Comparison of ENCODE assay signal across 8 mouse cellular contexts in genomic region chr5:107513583-107513982, GRCm38 (mm10). TPM values are rescaled to one million over a fixed set of nuclear protein-coding genes. Genes with fewer than 3 reads are reported as not detected.
DNase-seq lines count a peak whose midpoint lies in the region; ATAC-seq lines count a peak whose summit lies in the region.

No protein-coding gene starts in this region.

- no peak overlapping the region for H3K4me2 ChIP-seq in midbrain, embryonic 15.5 days
- H3K4me2 ChIP-seq in forebrain, embryonic 12.5 days, result no peak overlapping the region

- peak; percentile 32 for DNase-seq in midbrain, embryonic 10.5 days (ENCODE audit: low spot score)
- DNase-seq in MEL-GATA-1-ER (ENCODE audit: extremely low read depth, low read depth), result peak; percentile 76
- DNase-seq in cerebellum, adult 11 months, result peak; percentile 51
- DNase-seq in kidney, postnatal 25 days, result peak; percentile 52 to 72
- DNase-seq in thymus, postnatal 25 days, result peak; percentile 87

- no peak overlapping the region for H3K9ac ChIP-seq in midbrain, embryonic 15.5 days
- no peak overlapping the region for H3K9ac ChIP-seq in forebrain, embryonic 12.5 days

- 55% methylated on average over 7 of the region's 7 CpGs for WGBS in midbrain, embryonic 10.5 days
- 53% methylated on average over 7 of the region's 7 CpGs for WGBS in midbrain, embryonic 15.5 days
- 50% methylated on average over 7 of the region's 7 CpGs for WGBS in forebrain, embryonic 12.5 days

- no peaks in the 10 kb centered on the region for H3K9me3 ChIP-seq in midbrain, embryonic 10.5 days (replicated peaks)
- no peaks in the 10 kb centered on the region for H3K9me3 ChIP-seq in midbrain, embryonic 15.5 days
- H3K9me3 ChIP-seq in forebrain, embryonic 12.5 days, result no peaks in the 10 kb centered on the region

- H3K4me3 ChIP-seq in midbrain, embryonic 10.5 days, result no peak overlapping the region
- no peak overlapping the region for H3K4me3 ChIP-seq in midbrain, embryonic 15.5 days
- H3K4me3 ChIP-seq in forebrain, embryonic 12.5 days (replicated peaks), result no peak overlapping the region

- no peaks in the 10 kb centered on the region for H3K27me3 ChIP-seq in midbrain, embryonic 10.5 days (ENCODE audit: low read depth, poor library complexity, severe bottlenecking)
- no peaks in the 10 kb centered on the region for H3K27me3 ChIP-seq in midbrain, embryonic 15.5 days (replicated peaks)
- no peaks in the 10 kb centered on the region for H3K27me3 ChIP-seq in forebrain, embryonic 12.5 days

- no peak overlapping the region for H3K27ac ChIP-seq in midbrain, embryonic 10.5 days (replicated peaks)
- H3K27ac ChIP-seq in midbrain, embryonic 15.5 days, result no peak overlapping the region
- no peak overlapping the region for H3K27ac ChIP-seq in forebrain, embryonic 12.5 days

- no peaks in the 10 kb centered on the region for H3K36me3 ChIP-seq in midbrain, embryonic 10.5 days
- H3K36me3 ChIP-seq in midbrain, embryonic 15.5 days (replicated peaks), result 0 out of 2 replicates have a peak, but pooled peaks cover 9% of the 10 kb centered on the region
- H3K36me3 ChIP-seq in forebrain, embryonic 12.5 days (replicated peaks), result peaks cover 5% of the 10 kb centered on the region; the same call in 1 of the 2 replicates

- no peaks in the 10 kb centered on the region for H3K4me1 ChIP-seq in midbrain, embryonic 10.5 days
- H3K4me1 ChIP-seq in midbrain, embryonic 15.5 days, result no peaks in the 10 kb centered on the region
- H3K4me1 ChIP-seq in forebrain, embryonic 12.5 days, result no peaks in the 10 kb centered on the region

- ATAC-seq in midbrain, embryonic 15.5 days (replicated peaks), result no peak
- peak; percentile 53; the same call in 1 of the 2 replicates for ATAC-seq in forebrain, embryonic 12.5 days (ENCODE audit: low FRiP score)
- ATAC-seq in megakaryocyte-erythroid progenitor cell, adult 5-6 weeks (replicated peaks; ENCODE audit: low FRiP score, low TSS enrichment, poor library complexity, severe bottlenecking), result peak; percentile 95

RNA-seq across cellular contexts. Expression of gene Gm42669, which starts 6.2 kb away (rescaled TPM):
- 0.15 and 0.26 TPM in 2 replicates for polyA plus RNA-seq in midbrain, embryonic 10.5 days (2016; fragmentation: Nextera tagmentation; extraction: Ambion mirVana)
- polyA plus RNA-seq in midbrain, embryonic 15.5 days (2015; fragmentation: Nextera tagmentation; extraction: Ambion mirVana), result 0.41 and 0.81 TPM in 2 replicates
- 0.32 and 0.49 TPM in 2 replicates for polyA plus RNA-seq in forebrain, embryonic 12.5 days (2016; fragmentation: Nextera tagmentation; extraction: Ambion mirVana)
- 0.94 TPM in 1 of 2 replicates, not detected in the other for total RNA-seq in megakaryocyte-erythroid progenitor cell, adult 5-6 weeks (2014; fragmentation: Nextera tagmentation)
- total RNA-seq in megakaryocyte-erythroid progenitor cell, adult 5-6 weeks (2017), result 0.84 and 1.3 TPM in 2 replicates

RNA-seq across cellular contexts. Expression of gene 1700028K03Rik, which starts 20.9 kb away (rescaled TPM):
- polyA plus RNA-seq in midbrain, embryonic 10.5 days (2016; fragmentation: Nextera tagmentation; extraction: Ambion mirVana), result 0.04 and 0.20 TPM in 2 replicates
- polyA plus RNA-seq in midbrain, embryonic 15.5 days (2015; fragmentation: Nextera tagmentation; extraction: Ambion mirVana), result 0.39 and 0.72 TPM in 2 replicates
- 0.06 and 0.19 TPM in 2 replicates for polyA plus RNA-seq in forebrain, embryonic 12.5 days (2016; fragmentation: Nextera tagmentation; extraction: Ambion mirVana)
- total RNA-seq in megakaryocyte-erythroid progenitor cell, adult 5-6 weeks (2014; fragmentation: Nextera tagmentation), result 0.30 TPM in 1 of 2 replicates, not detected in the other
- total RNA-seq in megakaryocyte-erythroid progenitor cell, adult 5-6 weeks (2017), result not detected in 2 replicates

Comparison
In these comparisons a context has a peak if more than half of its experiments do, and no peak if none do; other contexts are left out.
1. DNase-seq: peak in every context shown above with its lines; median percentile 87 in thymus, postnatal 25 days; 76 in MEL-GATA-1-ER; 62 in kidney, postnatal 25 days; 51 in cerebellum, adult 11 months; 32 in midbrain, embryonic 10.5 days.